Mouse (Mus musculus) layer of hippocampus, adult 18-20 months (tissue): Measurements from ENCODE around the gene Rad23b. TPM values are rescaled to one million over a fixed set of nuclear protein-coding genes. Genes with fewer than 3 reads are reported as not detected.
"Not testable (repeated sequence)": the region's sequence is repeated elsewhere in the genome, so short reads cannot be mapped to it uniquely, and the experiment has no call there.

Experiments
- DNase-seq, 2 experiments: peaks; one replicate each; pipeline ENCODE4 v3.0.0; 2022; ENCODE audit warnings: low spot score in 2 of 2
- total RNA-seq, 2 experiments: library from RNA; stranded (reverse); gene quantifications; 2 replicates each; pipeline ENCODE4 v1.2.3; 2021

Rad23b gene
- total RNA-seq, 2 experiments from 2014 or later: 191 to 196 TPM

DNA sequence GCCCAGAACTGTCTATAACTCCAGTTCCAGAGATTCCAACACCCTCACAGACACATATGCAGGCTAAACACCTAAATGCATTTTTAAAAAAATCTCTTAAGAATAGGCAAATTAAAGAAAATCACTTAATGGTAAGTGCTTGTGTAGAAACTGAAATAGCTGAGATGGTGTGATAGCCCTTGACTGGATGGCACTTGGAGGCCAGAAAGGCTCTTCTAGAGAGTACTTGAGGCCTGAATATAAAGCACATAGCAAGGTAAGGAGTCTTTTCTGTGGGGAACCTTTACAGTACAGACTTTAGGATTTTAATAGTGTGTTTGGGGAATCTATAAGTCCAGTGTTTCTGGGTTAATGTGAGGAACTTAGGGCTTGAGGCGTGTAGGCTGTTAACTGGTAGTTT is 4.2 kb downstream of the Rad23b start:
- DNase-seq: no peak

DNA sequence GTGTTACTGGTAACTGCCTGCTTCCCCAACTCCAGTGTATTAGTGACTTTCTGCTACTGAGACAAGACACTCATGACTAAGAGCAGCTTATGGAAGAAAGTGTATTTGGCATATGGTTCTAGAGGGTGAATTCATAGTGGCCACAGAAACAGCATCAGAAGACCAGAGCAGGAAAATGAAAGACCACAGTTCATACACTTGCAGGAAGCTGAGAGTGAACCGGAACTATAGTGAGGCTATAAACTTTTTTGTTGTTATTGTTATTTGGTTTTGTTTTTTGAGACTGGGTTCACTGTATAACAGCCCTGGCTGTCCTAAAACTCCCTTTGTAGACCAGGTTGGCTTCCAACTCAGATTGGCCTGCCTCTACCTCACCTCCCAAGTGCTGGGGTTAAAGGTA is 6.0 kb downstream of the Rad23b start:
- DNase-seq: no peak

DNA sequence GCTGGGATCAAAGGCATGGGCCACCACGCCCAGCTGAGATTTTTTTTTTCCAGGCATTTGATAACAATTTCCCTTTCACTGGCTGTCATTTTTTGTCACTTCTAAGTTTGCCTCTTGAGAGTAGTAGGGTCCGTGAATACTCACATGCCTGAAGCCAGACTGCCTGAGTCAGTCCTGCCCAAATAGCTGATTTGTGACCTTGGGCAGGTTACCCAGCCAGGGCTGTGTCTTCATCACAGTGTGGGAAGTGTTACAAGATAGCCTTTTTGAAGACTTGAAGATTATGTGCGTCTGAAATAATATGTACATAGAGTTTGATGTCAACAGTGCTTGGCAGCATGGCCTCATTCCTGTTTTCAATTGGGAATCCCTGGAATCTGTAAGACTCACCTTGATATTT is 6.9 kb downstream of the Rad23b start:
- no peak for DNase-seq

DNA sequence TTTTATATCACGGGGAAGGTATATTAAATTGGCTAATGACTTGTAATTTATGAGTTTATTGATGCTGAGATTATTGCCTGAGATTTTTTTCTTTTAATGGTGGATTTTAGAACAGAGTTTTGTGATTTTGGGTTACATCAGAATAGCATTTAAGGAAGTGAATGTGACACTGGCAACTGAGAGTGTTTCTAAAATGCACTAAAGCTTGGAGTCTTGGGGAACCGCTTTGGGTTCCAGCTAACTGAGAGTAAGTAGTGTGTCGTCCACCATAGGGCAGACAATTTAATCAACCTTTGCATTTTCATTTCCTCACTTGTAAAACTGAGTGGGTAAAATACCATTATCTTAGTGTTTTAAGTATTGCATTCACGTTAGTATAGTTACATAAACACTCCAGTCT is 14.0 kb downstream of the Rad23b start:
- DNase-seq: no peak

DNA sequence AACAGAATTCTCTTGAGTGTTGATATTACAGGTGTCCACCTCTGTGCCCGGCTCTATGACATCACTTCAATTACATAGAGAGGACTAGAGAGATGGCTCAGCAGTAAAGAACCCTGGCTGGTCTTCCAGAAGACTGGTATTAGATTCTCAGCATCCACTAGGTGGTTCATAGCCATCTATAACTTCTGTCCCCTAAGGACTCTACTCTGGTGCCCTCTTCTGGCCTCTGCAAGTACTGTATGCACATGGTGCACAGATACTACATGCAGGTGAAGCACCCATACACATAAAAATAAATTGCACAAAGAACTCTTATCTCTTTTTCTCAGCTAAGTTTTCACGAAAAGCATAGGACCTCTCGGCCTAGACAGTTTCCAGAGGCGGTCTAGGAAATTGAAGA is 14.5 kb downstream of the Rad23b start:
- no peak for DNase-seq

DNA sequence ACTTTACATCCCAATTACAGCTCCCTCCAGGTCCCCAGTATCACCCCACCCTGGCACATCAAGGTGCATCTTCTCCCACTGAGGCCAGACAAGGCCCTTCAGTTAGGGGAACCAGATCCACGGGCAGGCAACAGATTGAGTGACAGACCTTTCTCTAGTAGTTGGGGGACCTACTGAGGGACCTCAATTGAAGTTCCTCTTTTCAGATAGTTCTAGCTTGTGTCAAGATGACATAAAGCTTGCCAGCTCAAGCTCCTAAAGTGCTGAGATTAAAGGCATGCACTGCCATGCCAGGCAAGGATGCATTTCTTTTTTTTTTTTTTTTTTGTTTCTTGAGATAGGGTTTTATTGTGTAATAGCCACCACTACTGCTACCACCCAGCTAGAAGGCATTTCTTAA is 16.2 kb downstream of the Rad23b start:
- no peak for DNase-seq

DNA sequence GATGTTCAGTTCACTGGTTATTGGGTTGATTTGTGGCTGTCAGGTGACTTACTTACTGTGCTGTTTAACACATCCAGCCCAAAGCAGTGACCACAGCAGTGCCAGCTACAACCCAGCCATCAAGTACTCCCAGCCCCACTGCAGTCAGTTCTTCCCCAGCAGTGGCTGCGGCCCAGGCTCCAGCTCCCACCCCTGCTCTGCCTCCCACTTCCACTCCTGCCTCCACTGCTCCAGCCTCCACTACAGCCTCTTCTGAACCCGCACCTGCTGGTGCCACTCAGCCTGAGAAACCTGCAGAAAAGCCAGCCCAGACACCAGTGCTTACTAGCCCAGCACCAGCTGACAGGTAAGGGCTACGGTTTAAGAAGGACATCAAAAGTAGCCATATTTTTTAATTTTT is 20.3 kb downstream of the Rad23b start:
- no peak for DNase-seq

DNA sequence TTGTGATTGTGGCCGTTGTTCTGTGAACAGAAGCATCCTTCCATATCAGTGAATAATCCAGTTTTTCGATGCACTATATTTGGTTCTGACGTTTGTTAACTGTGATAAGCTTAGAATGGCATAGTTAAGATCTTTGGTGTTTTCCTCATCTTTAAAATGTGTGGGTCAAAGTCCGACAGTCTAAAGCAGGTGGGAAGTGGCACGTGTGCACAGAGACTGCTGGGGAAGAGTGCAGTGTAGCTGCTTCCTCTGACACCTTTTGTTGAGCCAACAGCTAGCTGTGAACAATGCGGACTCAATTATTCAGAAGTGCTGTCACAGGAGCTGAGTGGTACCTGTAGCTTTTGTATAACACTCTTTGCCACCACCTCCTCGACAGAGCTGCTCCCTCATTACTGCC is 21.5 kb downstream of the Rad23b start:
- DNase-seq: no peak

DNA sequence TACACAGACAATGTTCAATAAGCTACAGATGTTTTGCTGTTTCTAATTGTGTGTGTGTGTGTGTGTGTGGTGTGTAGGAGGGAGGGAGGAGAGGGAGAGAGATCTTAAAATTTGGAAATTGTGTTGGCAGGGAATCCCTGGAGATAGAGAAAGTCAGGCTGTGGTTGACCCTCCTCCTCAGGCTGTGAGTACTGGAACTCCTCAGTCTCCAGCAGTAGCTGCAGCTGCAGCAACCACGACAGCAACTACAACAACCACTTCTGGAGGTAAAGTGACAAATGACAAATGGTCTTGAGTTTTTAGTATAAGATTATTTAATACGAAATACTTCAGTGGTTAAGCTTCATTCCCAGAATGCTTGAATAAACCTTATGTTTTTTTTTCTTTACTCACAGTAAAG is 32.5 kb downstream of the Rad23b start:
- no peak for DNase-seq

DNA sequence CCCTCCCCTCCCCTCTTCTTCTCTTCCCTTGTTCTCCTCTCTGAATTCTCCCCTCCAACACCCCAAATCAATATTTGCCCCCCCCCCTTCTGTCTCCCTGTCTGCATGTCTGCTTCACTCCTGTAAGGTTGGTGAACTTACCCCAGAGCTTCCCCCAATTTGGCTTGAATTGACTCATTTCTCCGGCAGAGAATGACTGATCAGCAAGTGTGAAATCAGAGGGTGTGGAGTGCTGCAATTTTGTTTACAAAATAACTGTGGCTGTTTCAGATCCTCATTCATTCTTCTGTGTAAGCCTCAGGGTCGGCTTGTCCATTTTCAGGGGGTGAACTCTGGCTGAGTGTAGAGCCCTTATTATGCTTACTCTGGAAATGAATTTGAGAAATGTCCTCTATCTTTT is 36.9 kb downstream of the Rad23b start:
- no peak for DNase-seq

DNA sequence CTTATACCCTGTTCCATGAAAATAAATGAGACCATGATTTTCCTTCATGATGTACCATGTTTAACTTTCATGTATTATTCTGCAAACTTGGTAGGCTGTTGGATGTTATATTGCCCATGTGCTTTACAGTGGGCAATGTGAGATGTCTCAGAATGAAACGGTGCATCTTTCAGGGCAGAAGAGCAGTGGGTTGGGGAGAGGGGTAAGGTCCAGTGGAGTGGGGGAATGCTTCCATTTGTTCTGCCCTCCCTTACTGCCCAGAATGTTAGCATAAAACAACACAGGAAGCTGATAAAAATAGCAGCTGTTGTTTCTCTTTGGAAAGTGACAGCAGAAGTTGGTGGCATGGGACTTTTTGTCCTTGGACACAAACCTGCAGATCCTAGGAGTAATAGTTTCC is 41.6 kb downstream of the Rad23b start:
- no peak for DNase-seq

DNA sequence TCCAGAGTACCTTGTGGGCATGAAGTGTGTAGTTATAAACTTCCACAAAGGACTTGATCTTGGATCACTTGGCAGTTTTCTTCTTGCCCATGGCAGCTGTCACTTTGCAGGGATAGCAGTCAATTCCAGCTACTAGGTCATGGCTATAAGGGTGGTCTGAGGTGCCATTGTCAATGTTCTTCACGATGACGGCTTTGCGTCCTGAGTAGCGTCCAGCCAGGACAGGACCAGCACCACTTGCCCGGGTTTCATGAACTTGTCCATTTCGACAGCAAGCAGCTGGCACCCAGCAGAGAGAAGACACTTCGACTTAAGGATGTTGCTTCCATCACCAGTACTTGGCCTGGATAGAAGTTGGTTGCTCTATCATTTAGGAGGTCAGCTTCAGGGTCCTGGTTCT is 42.6 kb downstream of the Rad23b start:
- DNase-seq: no peak

DNA sequence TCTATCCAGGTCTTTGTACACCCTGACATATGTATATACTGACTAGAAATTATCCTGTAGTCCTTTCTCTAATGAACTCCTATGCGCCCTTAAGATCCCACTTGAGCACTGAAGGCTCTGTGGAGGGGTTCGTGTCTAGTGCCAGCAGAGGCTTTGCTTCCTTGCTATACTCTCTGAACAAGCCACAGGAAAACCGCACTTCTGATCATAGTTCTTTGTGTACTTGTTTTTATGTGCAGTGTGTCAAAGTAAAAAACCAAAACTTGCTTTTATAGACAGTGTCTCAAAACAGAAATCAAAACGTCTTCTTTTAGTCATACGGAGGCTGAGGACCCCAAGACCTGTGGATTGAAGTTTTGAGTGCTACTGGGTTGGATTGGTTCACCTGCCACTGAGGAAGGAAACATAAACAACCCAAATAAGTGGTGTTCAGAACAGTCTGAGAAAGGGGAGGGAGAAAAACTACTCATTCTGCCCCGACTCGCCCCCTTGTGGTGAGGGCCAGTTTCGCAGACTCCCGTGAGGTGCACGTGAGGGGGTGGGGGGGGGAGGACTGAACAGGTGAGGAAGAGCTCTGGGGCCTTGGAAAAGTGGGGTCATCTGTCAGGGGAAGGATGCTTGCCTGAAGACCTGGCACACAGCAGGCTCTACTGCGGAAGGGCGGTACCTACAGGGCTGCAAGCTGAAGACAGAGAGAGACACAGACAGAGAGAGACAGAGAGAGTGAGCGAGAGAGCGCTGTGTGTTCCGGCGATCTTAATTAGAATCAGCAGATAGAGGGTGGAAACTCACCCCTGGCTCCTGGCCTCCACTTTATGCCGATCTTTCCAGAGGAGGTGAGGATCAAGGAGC is 48.3 kb downstream of the Rad23b start:
- DNase-seq: no peak

DNA sequence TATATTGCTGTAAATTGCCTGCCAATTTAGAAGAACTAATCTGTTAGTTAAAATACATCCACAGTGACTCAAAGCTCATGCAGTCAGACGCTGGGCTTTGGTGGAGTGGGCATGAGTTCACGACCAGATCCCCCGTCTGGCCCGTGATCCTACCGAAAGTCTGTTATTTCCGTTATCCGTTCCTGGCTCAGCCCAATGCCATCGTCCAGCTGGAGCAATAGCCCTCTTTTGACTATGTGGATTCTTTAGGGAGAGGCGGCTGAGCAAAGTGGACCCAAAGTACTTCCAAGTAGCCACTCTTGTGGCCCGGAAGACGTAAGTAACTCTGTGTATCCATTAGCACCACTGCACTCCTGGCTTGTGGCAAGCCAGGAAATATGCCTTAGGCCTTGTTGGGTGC is 49.1 kb downstream of the Rad23b start:
- no peak for DNase-seq

DNA sequence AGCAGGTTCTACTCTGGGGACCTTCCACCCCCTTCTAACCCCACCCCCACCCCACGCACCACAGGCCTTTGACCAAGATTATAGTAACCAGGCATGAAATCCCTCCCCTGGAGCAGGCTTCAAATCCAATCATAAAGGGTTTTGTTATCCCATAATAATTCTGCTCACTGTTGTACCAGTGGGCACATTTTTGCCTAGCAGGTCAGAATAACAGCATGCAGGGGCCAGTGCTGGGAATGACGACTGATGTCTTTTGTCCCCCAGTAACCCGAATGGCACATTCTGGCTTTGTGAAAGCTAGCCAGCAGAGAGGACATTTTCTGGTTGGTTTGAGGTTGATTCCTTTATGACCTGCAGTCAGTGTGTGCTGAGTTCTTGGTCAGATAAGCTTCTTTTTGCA is 55.5 kb downstream of the Rad23b start:
- DNase-seq: no peak

DNA sequence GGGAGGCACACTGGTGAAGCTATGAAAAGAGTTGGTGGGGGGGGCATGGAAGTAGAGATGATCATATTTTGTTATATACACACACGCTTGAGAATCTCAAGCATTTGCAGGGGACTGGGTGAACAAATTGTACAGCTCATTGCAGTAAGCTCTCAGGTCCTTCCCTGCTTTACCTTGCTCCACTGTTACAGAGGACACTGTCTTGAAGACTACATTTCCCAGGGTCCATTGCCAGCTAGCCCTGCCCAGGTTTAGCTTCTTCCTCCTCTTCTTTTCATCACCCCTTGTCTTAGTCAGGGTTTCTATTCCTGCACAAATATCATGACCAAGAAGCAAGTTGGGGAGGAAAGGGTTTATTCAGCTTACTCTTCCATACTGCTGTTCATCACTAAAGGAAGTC is 56.7 kb downstream of the Rad23b start:
- DNase-seq: no peak

DNA sequence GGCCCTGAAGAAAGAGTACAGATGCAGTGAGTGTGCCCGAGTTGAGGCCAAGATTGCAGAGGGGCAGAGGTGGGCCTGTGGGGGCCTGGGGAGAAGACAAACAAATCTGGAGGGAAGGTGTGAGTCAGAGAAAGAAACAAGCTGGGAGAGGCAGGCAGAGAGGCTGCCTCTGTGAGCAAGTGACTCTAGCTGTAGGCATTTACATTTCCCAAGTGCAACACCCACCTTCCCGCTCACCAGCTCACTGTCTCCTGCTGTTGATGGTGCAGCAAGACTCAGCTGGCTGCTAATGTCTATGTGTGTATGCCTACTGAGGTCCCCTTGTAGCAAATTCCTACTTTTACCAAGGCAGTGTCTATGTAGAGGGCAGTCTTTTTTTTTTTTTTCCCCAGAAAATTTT is 58.2 kb downstream of the Rad23b start:
- peak; percentile 19 to 36 for DNase-seq

DNA sequence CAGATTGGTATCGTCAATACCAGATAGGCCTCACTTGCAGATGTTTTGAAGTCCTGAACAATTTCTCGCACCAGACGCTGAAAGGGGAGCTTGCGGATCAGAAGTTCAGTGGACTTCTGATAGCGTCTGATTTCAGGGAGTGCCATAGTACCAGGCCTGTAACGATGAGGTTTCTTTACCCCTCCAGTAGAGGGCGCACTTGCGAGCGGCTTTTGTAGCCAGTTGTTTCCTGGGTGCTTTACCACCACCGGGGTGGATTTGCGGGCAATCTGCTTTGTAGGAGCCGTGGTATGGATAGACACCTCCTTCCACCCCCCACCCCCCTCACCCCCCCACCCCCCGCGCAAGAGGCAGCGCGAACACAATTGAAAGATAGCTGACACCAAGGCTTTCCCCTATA is 59.2 kb downstream of the Rad23b start:
- no peak for DNase-seq

DNA sequence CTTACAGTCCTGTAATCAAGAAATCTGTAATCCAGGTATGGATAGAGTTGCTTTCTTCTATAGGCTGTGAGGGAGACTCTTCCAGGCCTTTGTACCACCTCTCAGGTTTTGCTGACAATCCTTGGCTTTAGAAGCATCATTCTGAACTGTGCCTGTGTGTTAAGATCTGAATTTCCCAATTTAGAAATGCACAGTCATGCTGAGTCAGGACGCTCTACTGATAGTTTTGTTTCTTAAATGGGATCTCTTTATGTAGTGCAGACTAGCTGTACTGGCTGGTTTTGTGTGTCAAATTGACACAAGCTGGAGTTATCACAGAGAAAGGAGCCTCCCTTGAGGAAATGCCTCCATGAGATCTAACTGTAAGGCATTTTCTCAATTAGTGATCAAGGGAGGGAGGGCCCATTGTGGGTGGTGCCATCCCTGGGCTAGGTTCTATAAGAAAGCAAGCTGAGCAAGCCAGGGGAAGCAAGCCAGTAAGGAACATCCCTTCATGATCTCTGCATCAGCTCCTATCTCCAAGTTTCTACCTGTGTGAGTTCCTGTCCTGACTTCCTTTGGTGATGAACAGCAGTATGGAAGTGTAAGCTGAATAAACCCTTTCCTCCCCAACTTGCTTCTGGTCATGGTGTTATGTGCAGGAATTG is 59.9 kb downstream of the Rad23b start:
- DNase-seq: not testable (repeated sequence)

DNA sequence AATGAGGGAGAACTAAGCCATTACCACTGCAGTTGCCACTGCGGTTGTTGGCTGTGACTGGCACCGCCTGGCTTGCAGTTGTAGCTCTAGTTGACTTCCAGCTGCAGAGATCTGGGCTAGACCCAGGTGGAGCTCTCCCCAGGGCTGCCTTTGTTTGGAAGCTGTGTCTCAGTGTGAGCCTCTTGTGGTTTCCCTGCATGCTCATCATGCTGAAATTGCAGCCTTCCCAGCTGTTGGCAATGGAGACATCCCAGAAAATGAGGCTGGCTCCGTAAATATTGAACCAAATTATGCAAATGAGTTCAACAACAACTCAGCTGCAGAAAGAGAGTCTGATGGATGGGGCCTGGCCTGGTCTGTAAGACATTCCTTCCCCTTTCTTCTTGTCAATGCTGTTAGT is 66.0 kb downstream of the Rad23b start:
- peak in 1 of 2 experiments; percentile 9 for DNase-seq

DNA sequence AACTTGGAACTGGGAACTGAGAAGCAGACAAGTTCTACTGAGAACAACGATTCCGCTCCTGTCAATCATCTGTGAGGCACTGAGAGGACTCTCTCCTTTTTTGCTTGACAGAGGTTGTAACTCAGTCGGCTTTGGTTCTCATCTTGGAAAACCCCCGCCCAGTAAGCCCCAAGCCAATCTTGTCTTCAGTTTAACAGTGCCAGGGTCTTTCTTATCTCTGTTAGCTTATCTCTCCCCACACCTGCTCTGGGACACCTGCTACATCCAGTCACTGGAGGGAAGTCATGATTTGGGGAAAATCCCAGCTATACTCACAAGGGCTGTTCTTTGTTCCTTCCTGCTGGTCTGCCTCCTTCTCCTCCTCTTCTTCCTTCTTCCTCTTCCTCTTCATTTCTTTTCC is 76.4 kb downstream of the Rad23b start:
- DNase-seq: no peak
